Mouse (Mus musculus): ENCODE measurements around the gene Gm44965.

DNA sequence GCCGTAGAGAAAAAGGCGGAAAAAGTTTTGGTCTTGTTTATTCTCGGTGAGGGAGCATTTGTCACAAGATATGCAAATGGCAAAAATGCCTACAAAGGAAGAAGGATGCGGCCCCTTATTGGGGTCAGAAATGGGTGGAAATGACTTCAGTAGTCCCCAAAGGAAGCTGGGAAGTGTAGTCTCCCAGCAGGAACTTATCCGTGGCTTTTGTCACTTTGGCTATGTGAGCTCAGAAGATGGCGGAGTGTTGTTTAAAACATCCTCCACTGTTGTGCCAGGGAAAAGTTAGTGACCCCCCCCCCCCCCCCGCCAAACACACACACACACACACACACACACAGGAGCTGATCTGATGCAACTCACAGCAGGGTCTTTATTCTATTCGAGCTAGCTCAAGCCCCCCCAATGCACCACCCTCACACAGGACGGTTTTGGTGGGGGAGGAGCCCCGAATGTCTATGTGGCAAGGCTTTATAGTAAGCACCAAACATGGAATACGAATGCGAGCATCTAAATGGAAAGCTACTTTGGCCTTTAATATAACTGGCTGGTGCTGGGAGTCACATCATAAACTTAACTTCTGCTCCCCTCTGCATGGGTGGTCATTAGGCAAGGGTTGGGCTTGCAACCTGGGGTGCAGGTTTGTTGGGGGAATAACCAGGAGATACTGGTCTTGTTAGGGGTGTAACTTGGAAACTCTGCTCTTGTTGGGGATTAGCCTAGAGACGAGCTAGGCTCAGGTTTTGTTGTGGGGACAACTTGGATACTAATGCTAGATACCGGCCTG is 38.4 kb upstream of the Gm44965 start:
- TF ChIP-seq POLR2A (IDR thresholded peaks at IDR 0.05; ENCODE audit: insufficient read length, low read depth), result no peak
- TF ChIP-seq MYOD1 (IDR thresholded peaks at IDR 0.05; ENCODE audit: control insufficient read depth in 1 of 3, insufficient read length in 2 of 3, low read depth in 2 of 3), result no peak
- TF ChIP-seq TCF12 (IDR thresholded peaks at IDR 0.05; ENCODE audit: insufficient read depth, poor library complexity, severe bottlenecking), result no peak
- TF ChIP-seq POLR2AphosphoS2 (IDR thresholded peaks at IDR 0.05; ENCODE audit: insufficient read length, low read depth), result no peak
- no peak for TF ChIP-seq CEBPB (IDR thresholded peaks at IDR 0.05; ENCODE audit: insufficient read depth, poor library complexity, severe bottlenecking)
- TF ChIP-seq MAX (IDR thresholded peaks at IDR 0.05; ENCODE audit: low read depth), result no peak
- no peak for TF ChIP-seq REST (IDR thresholded peaks at IDR 0.05; ENCODE audit: insufficient read depth, insufficient read length)

Measured in myocyte (in vitro differentiated cells).